In genomic region chr7:6171444-6172005, GRCm38 (mm10) we compare ENCODE assay signal across 9 mouse cellular contexts. TPM values are rescaled to one million over a fixed set of nuclear protein-coding genes. Genes with fewer than 3 reads are reported as not detected.
DNase-seq lines count a peak whose midpoint lies in the region; ATAC-seq lines count a peak whose summit lies in the region.
"Had no signal": no experiment of that assay in that cellular context is flagged by ENCODE, and none has a peak within 500 bp of the region (broad histone marks: within the 10 kb centered on the region; RNA-seq: fewer than 3 reads in every experiment).

No protein-coding gene starts in this region.

- H3K9me3 ChIP-seq in erythroblast, embryonic 14.5 days (ENCODE audit: control insufficient read depth, low read length): no peaks in the 10 kb centered on the region
- H3K9me3 ChIP-seq in heart, embryonic 15.5 days (replicated peaks): no peaks in the 10 kb centered on the region
- H3K9me3 ChIP-seq in liver, embryonic 15.5 days (replicated peaks): no peaks in the 10 kb centered on the region
- H3K9me3 ChIP-seq in stomach, embryonic 15.5 days: no peaks in the 10 kb centered on the region

- peak overlapping the region; percentile 51 for H3K27ac ChIP-seq in brown adipose tissue, adult 24 weeks (replicated peaks; ENCODE audit: low read depth, low read length)
- peak overlapping the region; percentile 85 for H3K27ac ChIP-seq in heart, embryonic 15.5 days
- H3K27ac ChIP-seq in liver, embryonic 15.5 days (replicated peaks): peak overlapping the region; percentile 81
- H3K27ac ChIP-seq in stomach, embryonic 15.5 days: peak overlapping the region; percentile 87

- peaks cover 5% of the 10 kb centered on the region for H3K36me3 ChIP-seq in erythroblast, embryonic 14.5 days (ENCODE audit: control insufficient read depth)
- H3K36me3 ChIP-seq in heart, embryonic 15.5 days: no peaks in the 10 kb centered on the region
- no peaks in the 10 kb centered on the region for H3K36me3 ChIP-seq in liver, embryonic 15.5 days (replicated peaks)
- 0 out of 2 replicates have a peak, but pooled peaks cover 4% of the 10 kb centered on the region for H3K36me3 ChIP-seq in stomach, embryonic 15.5 days

- peak overlapping the region; percentile 92 for H3K4me2 ChIP-seq in heart, embryonic 15.5 days
- H3K4me2 ChIP-seq in liver, embryonic 15.5 days: peak overlapping the region; percentile 95
- H3K4me2 ChIP-seq in stomach, embryonic 15.5 days: peak overlapping the region; percentile 84

- DNase-seq in CD8-positive naive resting alpha-beta T cell, adult 2 months (ENCODE audit: low read depth in 2 of 2, low spot score in 2 of 2): peak; percentile 56 to 76
- peak; percentile 82 for DNase-seq in kidney, postnatal 14 days
- peak; percentile 61 to 72 for DNase-seq in natural killer cell, adult 2 months (ENCODE audit: low spot score in 2 of 2)

- no peaks in the 10 kb centered on the region for H3K4me1 ChIP-seq in brown adipose tissue, adult 24 weeks (ENCODE audit: control insufficient read depth, insufficient read depth, insufficient read length, low read length)
- H3K4me1 ChIP-seq in erythroblast, embryonic 14.5 days (ENCODE audit: control insufficient read depth): peaks cover 45% of the 10 kb centered on the region
- H3K4me1 ChIP-seq in heart, embryonic 15.5 days (replicated peaks): peaks cover 21% of the 10 kb centered on the region
- H3K4me1 ChIP-seq in liver, embryonic 15.5 days (replicated peaks): peaks cover 48% of the 10 kb centered on the region
- peaks cover 8% of the 10 kb centered on the region; the same call in 1 of the 2 replicates for H3K4me1 ChIP-seq in stomach, embryonic 15.5 days

- peak overlapping the region; percentile 69 for H3K4me3 ChIP-seq in brown adipose tissue, adult 24 weeks (ENCODE audit: insufficient read depth, low read depth, low read length)
- H3K4me3 ChIP-seq in erythroblast, embryonic 14.5 days (replicated peaks): peak overlapping the region; percentile 82
- peak overlapping the region; percentile 70 for H3K4me3 ChIP-seq in heart, embryonic 15.5 days
- peak overlapping the region; percentile 71 for H3K4me3 ChIP-seq in liver, embryonic 15.5 days (replicated peaks)
- peak overlapping the region; percentile 72 for H3K4me3 ChIP-seq in stomach, embryonic 15.5 days (replicated peaks)

- peak overlapping the region; percentile 57 for H3K9ac ChIP-seq in heart, embryonic 15.5 days
- H3K9ac ChIP-seq in liver, embryonic 15.5 days: peak overlapping the region; percentile 72
- peak overlapping the region; percentile 14; the same call in 1 of the 2 replicates for H3K9ac ChIP-seq in stomach, embryonic 15.5 days

- ATAC-seq in heart, embryonic 15.5 days (replicated peaks; ENCODE audit: insufficient number of reproducible peaks, insufficient read depth, low FRiP score, low read depth): peak; percentile 33; the same call in 1 of the 2 replicates
- ATAC-seq in liver, embryonic 15.5 days (ENCODE audit: insufficient read depth): peak; percentile 34
- ATAC-seq in stomach, embryonic 15.5 days (ENCODE audit: insufficient read depth, low FRiP score, low read depth): peak; percentile 27; the same call in 1 of the 2 replicates

- H3K27me3 ChIP-seq in erythroblast, embryonic 14.5 days (ENCODE audit: control insufficient read depth): no peaks in the 10 kb centered on the region
- H3K27me3 ChIP-seq in heart, embryonic 15.5 days: no peaks in the 10 kb centered on the region
- no peaks in the 10 kb centered on the region for H3K27me3 ChIP-seq in liver, embryonic 15.5 days
- no peaks in the 10 kb centered on the region for H3K27me3 ChIP-seq in stomach, embryonic 15.5 days (replicated peaks)

- 1% methylated on average over 24 of the region's 24 CpGs for WGBS in heart, embryonic 15.5 days
- WGBS in liver, embryonic 15.5 days (ENCODE audit: insufficient replicate concordance): under 1% methylated on average over 24 of the region's 24 CpGs
- WGBS in stomach, embryonic 15.5 days: under 1% methylated on average over 24 of the region's 24 CpGs

RNA-seq across cellular contexts. Expression of gene Zfp444, which starts 0.5 kb away (rescaled TPM):
- 5.1 and 7.7 TPM in 2 replicates for polyA plus RNA-seq in brown adipose tissue, adult 24 weeks (2012; ENCODE audit: insufficient read depth, insufficient read length, missing spikeins)
- polyA plus RNA-seq in erythroblast, embryonic 14.5 days (2012): 1.7 and 1.8 TPM in 2 replicates
- 29.9 and 38.5 TPM in 2 replicates for polyA plus RNA-seq in heart, embryonic 15.5 days (2015; fragmentation: Nextera tagmentation; extraction: Ambion mirVana)
- polyA plus RNA-seq in liver, embryonic 15.5 days (2015; fragmentation: Nextera tagmentation; extraction: Ambion mirVana): 18.2 and 22.2 TPM in 2 replicates
- 46.8 and 49.6 TPM in 2 replicates for polyA plus RNA-seq in stomach, embryonic 15.5 days (2015; fragmentation: Nextera tagmentation; extraction: Ambion mirVana)

RNA-seq across cellular contexts. Expression of gene Zfp787, which starts 15.7 kb away (rescaled TPM):
- polyA plus RNA-seq in brown adipose tissue, adult 24 weeks (2012; ENCODE audit: insufficient read depth, insufficient read length, missing spikeins): 28.2 and 41.7 TPM in 2 replicates
- 0.85 and 2.6 TPM in 2 replicates for polyA plus RNA-seq in erythroblast, embryonic 14.5 days (2012)
- 19.8 and 25.2 TPM in 2 replicates for polyA plus RNA-seq in heart, embryonic 15.5 days (2015; fragmentation: Nextera tagmentation; extraction: Ambion mirVana)
- polyA plus RNA-seq in liver, embryonic 15.5 days (2015; fragmentation: Nextera tagmentation; extraction: Ambion mirVana): 9.8 and 10.1 TPM in 2 replicates
- 26.0 and 28.1 TPM in 2 replicates for polyA plus RNA-seq in stomach, embryonic 15.5 days (2015; fragmentation: Nextera tagmentation; extraction: Ambion mirVana)

RNA-seq across cellular contexts. Expression of gene Galp, which starts 25.4 kb away (rescaled TPM):
- not detected in 2 replicates for polyA plus RNA-seq in brown adipose tissue, adult 24 weeks (2012; ENCODE audit: insufficient read depth, insufficient read length, missing spikeins)
- not detected in 2 replicates for polyA plus RNA-seq in erythroblast, embryonic 14.5 days (2012)
- not detected in 2 replicates for polyA plus RNA-seq in heart, embryonic 15.5 days (2015; fragmentation: Nextera tagmentation; extraction: Ambion mirVana)
- polyA plus RNA-seq in liver, embryonic 15.5 days (2015; fragmentation: Nextera tagmentation; extraction: Ambion mirVana): not detected in 2 replicates
- not detected in 2 replicates for polyA plus RNA-seq in stomach, embryonic 15.5 days (2015; fragmentation: Nextera tagmentation; extraction: Ambion mirVana)
- polyA plus RNA-seq: frontal cortex, adult 2 months had no signal

RNA-seq across cellular contexts. Expression of gene Zscan5b, which starts 50.6 kb away (rescaled TPM):
- polyA plus RNA-seq in brown adipose tissue, adult 24 weeks (2012; ENCODE audit: insufficient read depth, insufficient read length, missing spikeins): not detected in 2 replicates
- polyA plus RNA-seq in erythroblast, embryonic 14.5 days (2012): not detected in 2 replicates
- polyA plus RNA-seq in heart, embryonic 15.5 days (2015; fragmentation: Nextera tagmentation; extraction: Ambion mirVana): not detected in 2 replicates
- not detected in 2 replicates for polyA plus RNA-seq in liver, embryonic 15.5 days (2015; fragmentation: Nextera tagmentation; extraction: Ambion mirVana)
- not detected in 2 replicates for polyA plus RNA-seq in stomach, embryonic 15.5 days (2015; fragmentation: Nextera tagmentation; extraction: Ambion mirVana)
- polyA plus RNA-seq: frontal cortex, adult 2 months had no signal

Comparison
In these comparisons a context has a peak if more than half of its experiments do, and no peak if none do; other contexts are left out.
1. Peak in every context shown above with its lines: DNase-seq, ATAC-seq, H3K4me3 ChIP-seq and H3K27ac ChIP-seq.
2. H3K9ac ChIP-seq: peak in every context shown above with its lines; median percentile 72 in liver, embryonic 15.5 days; 57 in heart, embryonic 15.5 days; 14 in stomach, embryonic 15.5 days.